Mouse (Mus musculus) B cell, adult 2 months (primary cell): ENCODE data around the gene Mrps24.
A peak's percentile ranks its signal among the peaks of the same experiment; 100 is the strongest.

Experiments used
- DNase-seq, 2 experiments: peaks; one replicate each; pipeline ENCODE4 v3.0.0; 2022

The Mrps24 gene

DNA sequence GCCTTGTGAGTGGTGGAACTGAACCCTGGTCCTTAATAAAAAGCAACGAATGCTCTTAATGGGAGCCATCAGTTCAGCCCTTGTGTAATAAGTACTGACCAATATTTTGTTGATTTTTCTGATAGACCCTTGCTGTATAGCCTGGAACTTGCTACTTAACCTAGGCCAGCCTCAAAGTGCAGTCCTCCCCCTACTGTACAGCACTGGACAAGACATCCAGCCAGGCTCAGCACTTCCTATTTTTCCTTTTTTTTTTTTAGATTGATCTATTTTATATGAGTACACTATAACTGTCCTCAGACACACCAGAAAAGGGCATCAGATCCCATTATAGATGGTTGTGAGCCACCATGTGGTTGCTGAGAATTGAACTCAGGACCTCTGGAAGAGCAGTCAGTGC, 12.1 kb downstream of the Mrps24 start:
- no peak for DNase-seq

DNA sequence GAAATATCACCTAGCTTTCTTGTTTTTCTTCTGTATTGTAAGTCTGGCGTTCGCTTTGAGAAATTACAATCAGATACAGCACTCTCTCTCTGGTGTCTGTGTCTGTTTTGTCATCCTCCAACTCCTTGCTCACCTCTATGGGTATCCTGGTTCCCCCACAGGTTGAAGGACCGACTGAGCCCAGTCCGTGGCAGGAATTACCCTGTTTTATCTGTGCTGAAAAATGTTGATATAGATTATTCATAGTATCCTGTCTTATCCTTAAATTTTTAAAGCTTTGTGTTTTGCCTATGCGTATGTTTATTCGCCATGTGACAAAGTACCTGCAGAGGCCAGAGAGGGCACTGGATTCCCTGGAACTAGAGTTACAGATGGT, 12.5 kb downstream of the Mrps24 start:
- DNase-seq = no peak

DNA sequence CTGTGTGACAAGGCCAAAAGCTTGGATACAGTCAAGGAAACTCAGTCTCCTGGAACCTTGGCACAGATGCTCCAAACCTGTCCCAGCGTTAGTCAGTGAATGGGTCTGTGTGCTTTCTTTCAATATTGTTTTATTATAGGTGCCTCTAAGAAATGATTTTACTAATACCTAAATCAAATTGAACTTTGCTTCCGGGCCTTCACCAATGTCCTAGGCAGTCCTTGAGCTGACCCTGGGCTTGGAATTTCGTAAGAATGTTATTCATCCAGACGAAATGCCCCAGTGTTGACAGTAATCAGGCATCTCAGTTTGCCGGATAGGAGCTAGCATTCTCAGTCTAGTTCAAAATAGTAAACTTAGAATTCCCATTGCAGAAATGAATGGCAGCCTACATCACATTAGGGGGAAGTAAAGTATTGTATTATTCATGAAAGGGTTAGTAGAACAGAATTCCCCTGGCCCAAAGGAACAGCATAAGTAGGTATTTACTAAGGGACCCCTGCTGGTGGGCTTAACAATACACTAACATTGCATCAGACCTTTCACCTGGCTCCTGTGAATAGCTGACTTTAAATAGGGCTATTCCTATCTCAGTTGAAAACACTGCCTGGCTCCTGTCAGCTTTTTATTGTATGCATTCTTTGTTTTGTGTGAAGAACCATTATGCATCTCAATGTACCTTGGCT, 13.1 kb downstream of the Mrps24 start:
- DNase-seq = no peak

DNA sequence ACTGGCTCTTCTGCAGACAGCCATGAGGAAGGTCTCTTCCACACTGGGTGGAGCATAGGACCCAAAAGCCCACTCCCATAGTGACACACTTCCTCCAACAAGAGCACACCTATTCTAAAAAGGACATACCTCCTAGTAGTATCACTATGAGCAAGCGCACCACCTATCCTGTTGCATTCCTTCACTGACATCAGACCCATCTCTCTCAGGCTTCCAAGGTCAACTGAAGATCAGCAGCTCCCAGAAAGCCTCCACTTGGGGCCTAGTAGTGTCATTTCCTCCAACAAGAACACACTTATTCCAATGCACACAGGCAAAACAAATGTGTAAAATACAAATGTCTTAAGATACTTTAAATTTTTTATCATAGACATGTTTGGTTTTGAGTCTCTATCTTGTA, 13.7 kb downstream of the Mrps24 start:
- DNase-seq = no peak

DNA sequence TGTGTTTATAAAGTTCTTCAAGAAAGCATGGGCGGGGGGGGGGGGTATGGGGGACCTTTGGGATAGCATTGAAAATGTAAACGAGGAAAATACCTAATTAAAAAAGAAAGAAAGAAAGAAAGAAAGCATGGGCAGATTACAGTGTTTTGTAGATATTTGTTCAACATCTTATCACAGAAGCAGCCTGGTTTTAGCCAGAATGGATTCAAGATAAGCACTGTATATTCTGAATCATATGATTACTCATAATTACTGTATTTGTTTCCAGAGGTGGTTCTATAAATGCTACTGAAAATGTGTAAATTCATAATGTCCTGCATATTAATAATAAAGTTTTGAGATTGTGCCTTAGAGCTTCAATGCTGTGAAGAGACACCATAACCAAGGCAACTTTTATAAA, 14.2 kb downstream of the Mrps24 start:
- no peak for DNase-seq

GRCm38 (mm10) chr11:5700808-5701207, 14.7 kb downstream of the Mrps24 start:
- no peak for DNase-seq

GRCm38 (mm10) chr11:5691775-5692174, 23.7 kb downstream of the Mrps24 start:
- peak; percentile 23 to 26 for DNase-seq

- DNase-seq = no peak
These were observed 31.2 kb downstream of the Mrps24 start for GRCm38 (mm10) chr11:5684283-5684682.

- DNase-seq = no peak
These were observed 32.9 kb downstream of the Mrps24 start for GRCm38 (mm10) chr11:5682541-5682940.
